Mouse (Mus musculus) stomach, postnatal 0 days (tissue): ENCODE results near the gene Eps8l2. TPM values are rescaled to one million over a fixed set of nuclear protein-coding genes. Genes with fewer than 3 reads are reported as not detected.
A peak's percentile ranks its signal among the peaks of the same experiment; 100 is the strongest.

ENCODE experiments used
- ATAC-seq: fragments of 200-750 bp; cut with Nextera tagmentation; 2 replicates; pipeline ENCODE4 v1.8.0; 2017; ENCODE audit not compliant: low FRiP score, low TSS enrichment
- DNase-seq: peaks from one replicate; pipeline ENCODE4 v3.0.0-alpha.2; 2016; ENCODE audit warnings: low spot score
- H3K27ac ChIP-seq: fragments of 300-500 bp; sonication (generic); replicated peaks from 2 replicates; pipeline ENCODE4 v1.5.1; 2014; ENCODE audit warnings: mild to moderate bottlenecking, control low read depth
- H3K27me3 ChIP-seq: fragments of 300-500 bp; sonication (generic); 2 replicates; pipeline ENCODE4 v1.6.1; 2014; ENCODE audit warnings: low read length; ENCODE audit not compliant: control insufficient read depth, insufficient read depth
- H3K36me3 ChIP-seq: fragments of 300-500 bp; sonication (generic); 2 replicates; pipeline ENCODE4 v1.6.1; 2014; ENCODE audit warnings: low read length, mixed read lengths; ENCODE audit not compliant: control insufficient read depth, insufficient read depth
- H3K4me1 ChIP-seq: fragments of 300-500 bp; sonication (generic); replicated peaks from 2 replicates; pipeline ENCODE4 v1.6.1; 2014; ENCODE audit warnings: antibody characterized with exemption; ENCODE audit not compliant: control insufficient read depth, insufficient read depth
- H3K4me2 ChIP-seq: fragments of 300-500 bp; sonication (generic); replicated peaks from 2 replicates; pipeline ENCODE4 v1.6.1; 2014; ENCODE audit warnings: low read depth, mild to moderate bottlenecking, control low read depth, moderate library complexity
- H3K4me3 ChIP-seq: fragments of 300-500 bp; sonication (generic); 2 replicates; pipeline ENCODE4 v1.5.1; 2014; ENCODE audit warnings: low read depth, low read length, control low read depth
- H3K9ac ChIP-seq: fragments of 300-500 bp; sonication (generic); 2 replicates; pipeline ENCODE4 v1.6.1; 2014; ENCODE audit warnings: mild to moderate bottlenecking, low read length, control low read depth, mixed read lengths
- H3K9me3 ChIP-seq: fragments of 300-500 bp; sonication (generic); 2 replicates; pipeline ENCODE4 v1.6.1; 2016; ENCODE audit warnings: low read length; ENCODE audit not compliant: control insufficient read depth
- CTCF ChIP-seq: IDR thresholded peaks from 2 replicates; pipeline ENCODE4 v1.5.1; 2016; ENCODE audit warnings: antibody characterized with exemption, low read depth, mild to moderate bottlenecking, moderate library complexity
- EP300 ChIP-seq: optimal IDR thresholded peaks from 2 replicates; pipeline ENCODE3; 2016; ENCODE audit warnings: antibody characterized with exemption
- WGBS: fragments of 180-500 bp; shearing (Covaris S2); extraction: QIAGEN DNeasy Blood & Tissue Kit; methylation state at CpG from one replicate; pipeline ENCODE4 v1.1.7; 2014; 5-methylcytosine and 5-hydroxymethylcytosine counted together
- polyA plus RNA-seq: library from polyadenylated mRNA; unstranded; fragments of >200 nt; fragmentation: Nextera tagmentation; extraction: Ambion mirVana; gene quantifications from 2 replicates; pipeline ENCODE4 v1.2.1, GENCODE M21; 2015

Gene Eps8l2
- polyA plus RNA-seq, 1 experiment from 2014 or later, result 86.1 TPM

GRCm38 (mm10) chr7:141315076-141315475, 23.6 kb upstream of the Eps8l2 start:
- no peak for TF ChIP-seq EP300
- TF ChIP-seq CTCF, result no peak
- Histone ChIP-seq H3K27me3 (no peaks in the 10 kb centered on the region), H3K9ac (no peak overlapping the region), H3K4me2 (no peak overlapping the region), H3K4me3 (no peak overlapping the region), H3K27ac (no peak overlapping the region), H3K4me1 (no peaks in the 10 kb centered on the region), H3K36me3 (peaks cover 35% of the 10 kb centered on the region), H3K9me3 (no peaks in the 10 kb centered on the region)
- ATAC-seq, result no peak
- DNase-seq, result no peak
- WGBS, result 78% methylated on average over 8 of the region's 8 CpGs

GRCm38 (mm10) chr7:141315974-141316373, 22.7 kb upstream of the Eps8l2 start:
- WGBS, result 72% methylated on average over 5 of the region's 5 CpGs
- DNase-seq, result peak; percentile 62
- Histone ChIP-seq H3K4me1 (no peaks in the 10 kb centered on the region), H3K36me3 (peaks cover 36% of the 10 kb centered on the region), H3K4me3 (no peak overlapping the region), H3K9me3 (no peaks in the 10 kb centered on the region), H3K9ac (no peak overlapping the region), H3K27me3 (no peaks in the 10 kb centered on the region), H3K4me2 (no peak overlapping the region), H3K27ac (no peak overlapping the region)
- TF ChIP-seq EP300 (no peak), CTCF (peak; percentile 73)
- ATAC-seq, result peak; percentile 75

- no peak overlapping the region for H3K9ac ChIP-seq
- H3K27ac ChIP-seq, result no peak overlapping the region
- no peak overlapping the region for H3K4me2 ChIP-seq
- no peak overlapping the region for H3K4me3 ChIP-seq
- H3K4me1 ChIP-seq, result no peaks in the 10 kb centered on the region
- no peak for ATAC-seq
- DNase-seq, result no peak
- H3K36me3 ChIP-seq, result peaks cover 37% of the 10 kb centered on the region
- TF ChIP-seq CTCF, result no peak
- TF ChIP-seq EP300, result no peak
- H3K27me3 ChIP-seq, result no peaks in the 10 kb centered on the region
- H3K9me3 ChIP-seq, result no peaks in the 10 kb centered on the region
- WGBS, result 64% methylated on average over 1 of the region's 1 CpGs
Observed at GRCm38 (mm10) chr7:141317619-141318132, 21.0 kb upstream of the Eps8l2 start.

DNA sequence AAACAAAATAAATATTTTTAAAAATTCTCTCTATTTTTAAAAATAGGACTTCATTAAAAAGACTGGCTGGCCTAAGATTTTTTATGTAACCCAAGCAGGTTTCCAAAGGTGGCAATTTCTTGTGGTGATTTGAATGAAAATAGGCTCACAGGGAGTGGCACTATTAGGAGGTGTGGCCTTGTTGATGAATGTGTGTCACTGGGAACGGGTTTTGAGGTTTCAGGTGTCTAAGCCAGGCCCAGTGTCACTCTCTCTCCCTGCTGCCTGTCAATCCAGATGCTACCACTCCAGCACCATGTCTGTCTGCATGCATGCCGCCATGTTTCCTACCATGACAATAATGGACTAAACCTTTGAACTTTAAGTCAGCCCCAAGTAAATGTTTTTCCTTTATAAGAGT, 19.2 kb upstream of the Eps8l2 start:
- no peaks in the 10 kb centered on the region for H3K27me3 ChIP-seq
- 66% methylated on average over 2 of the region's 2 CpGs for WGBS
- no peaks in the 10 kb centered on the region for H3K4me1 ChIP-seq
- no peaks in the 10 kb centered on the region for H3K9me3 ChIP-seq
- no peak for TF ChIP-seq EP300
- peaks cover 29% of the 10 kb centered on the region for H3K36me3 ChIP-seq
- no peak overlapping the region for H3K4me2 ChIP-seq
- no peak overlapping the region for H3K27ac ChIP-seq
- H3K9ac ChIP-seq, result no peak overlapping the region
- H3K4me3 ChIP-seq, result no peak overlapping the region
- DNase-seq, result no peak
- no peak for ATAC-seq

DNA sequence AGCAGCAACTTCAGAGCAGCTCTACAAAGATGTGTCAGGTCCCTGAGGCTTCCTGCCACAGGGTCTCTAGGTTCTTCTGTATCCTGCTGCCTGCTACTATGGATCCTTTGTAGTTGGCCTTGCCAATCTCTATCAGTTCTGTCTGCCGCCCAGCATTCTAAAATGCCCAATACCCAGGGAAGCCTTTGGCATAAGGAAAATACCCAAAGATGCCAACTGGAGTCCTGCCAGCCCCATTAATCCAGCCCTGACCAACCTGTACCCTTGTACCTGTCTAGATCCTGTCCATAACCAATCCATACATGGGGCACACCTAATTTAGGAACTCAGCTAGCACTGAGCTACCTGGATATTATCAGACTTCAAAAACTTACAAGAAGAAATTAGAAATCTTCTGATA, 14.0 kb upstream of the Eps8l2 start:
- Histone ChIP-seq H3K27ac (no peak overlapping the region), H3K4me3 (no peak overlapping the region), H3K4me1 (peaks cover 9% of the 10 kb centered on the region), H3K9ac (no peak overlapping the region), H3K27me3 (no peaks in the 10 kb centered on the region), H3K4me2 (no peak overlapping the region), H3K36me3 (peaks cover 19% of the 10 kb centered on the region), H3K9me3 (no peaks in the 10 kb centered on the region)
- TF ChIP-seq EP300, result no peak
- TF ChIP-seq CTCF, result no peak
- 75% methylated on average over 1 of the region's 1 CpGs for WGBS
- no peak for ATAC-seq
- DNase-seq, result no peak

DNA sequence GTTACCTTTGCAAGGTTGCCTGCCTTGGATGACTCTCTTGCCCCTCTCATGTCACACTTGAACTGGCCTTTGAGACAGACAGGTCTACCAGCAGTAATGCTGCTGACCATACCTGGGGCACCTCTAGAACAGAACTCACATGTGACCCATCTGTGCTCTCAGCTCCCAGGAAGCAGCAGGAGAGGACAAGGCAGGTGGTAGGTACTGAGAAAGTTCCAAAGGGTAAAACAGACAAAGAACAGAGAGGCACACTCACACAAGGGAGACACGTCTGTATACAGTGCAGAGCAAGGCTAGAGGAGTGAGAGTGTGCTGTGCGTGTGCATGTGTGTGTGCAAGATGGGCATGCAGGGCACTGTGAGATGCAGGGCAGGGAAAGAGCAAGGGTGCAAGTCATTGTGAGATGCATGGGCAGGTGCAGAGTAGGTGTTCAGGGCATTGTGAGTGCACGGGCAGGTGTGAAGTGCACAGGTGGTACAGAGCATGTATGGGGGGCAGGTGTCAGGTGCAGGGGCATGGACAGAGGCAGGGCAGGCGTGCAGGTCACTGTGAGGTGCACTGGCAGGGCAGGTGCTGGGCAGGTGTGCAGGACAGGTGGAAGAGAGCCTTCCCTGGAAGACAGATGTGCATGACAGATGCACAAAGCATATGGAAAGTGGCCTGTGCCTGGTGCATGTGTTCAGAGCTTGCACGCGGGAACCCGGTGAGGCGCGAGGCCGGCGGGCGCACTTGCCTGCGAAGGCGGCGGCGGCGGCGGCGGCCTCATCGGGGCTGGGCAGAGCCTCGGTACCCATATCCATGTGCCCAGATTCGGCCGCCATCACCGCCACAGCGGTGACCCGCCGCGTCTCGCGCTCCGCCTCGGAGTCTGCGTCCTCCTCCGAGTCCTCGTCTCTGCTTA, 11.9 kb upstream of the Eps8l2 start:
- TF ChIP-seq EP300 (no peak), CTCF (no peak)

More for the DNA sequence above, 11.9 kb upstream of the Eps8l2 start:
- H3K9ac ChIP-seq, result peak overlapping the region; percentile 92
- ATAC-seq (peak; percentile 4; the same call in 1 of the 2 replicates), DNase-seq (no peak)
- 4% methylated on average over 33 of the region's 35 CpGs for WGBS
- peaks cover 9% of the 10 kb centered on the region for H3K4me1 ChIP-seq
- H3K27ac ChIP-seq, result peak overlapping the region; percentile 94
- no peaks in the 10 kb centered on the region for H3K27me3 ChIP-seq
- peaks cover 9% of the 10 kb centered on the region for H3K36me3 ChIP-seq
- H3K4me2 ChIP-seq, result peak overlapping the region; percentile 97
- peak overlapping the region; percentile 63 for H3K4me3 ChIP-seq
- no peaks in the 10 kb centered on the region for H3K9me3 ChIP-seq
